Mouse (Mus musculus) CD4-positive helper T cell, adult 2 months (primary cell): ENCODE measurements around the gene Map3k5.

Source experiments
- DNase-seq: peaks from one replicate; pipeline ENCODE4 v3.0.0-alpha.2; 2012; ENCODE audit warnings: low read depth, missing footprints, low spot score

Gene Map3k5

GRCm38 (mm10) chr10:20157021-20157726, 222.9 kb downstream of the Map3k5 start:
- DNase-seq = no peak

GRCm38 (mm10) chr10:20158756-20159155, 224.5 kb downstream of the Map3k5 start:
- DNase-seq = no peak

- no peak for DNase-seq
These were observed 225.0 kb downstream of the Map3k5 start for GRCm38 (mm10) chr10:20159308-20159707.

GRCm38 (mm10) chr10:20160914-20161313, 226.6 kb downstream of the Map3k5 start:
- no peak for DNase-seq

GRCm38 (mm10) chr10:20164810-20165209, 230.5 kb downstream of the Map3k5 start:
- no peak for DNase-seq

- no peak for DNase-seq
These were observed 232.5 kb downstream of the Map3k5 start for GRCm38 (mm10) chr10:20166797-20167196.

GRCm38 (mm10) chr10:20167467-20167866, 233.2 kb downstream of the Map3k5 start:
- no peak for DNase-seq

GRCm38 (mm10) chr10:20169182-20169674, 235.0 kb downstream of the Map3k5 start:
- no peak for DNase-seq

GRCm38 (mm10) chr10:20169927-20170604, 235.8 kb downstream of the Map3k5 start:
- no peak for DNase-seq

- no peak for DNase-seq
These were observed 236.4 kb downstream of the Map3k5 start for GRCm38 (mm10) chr10:20170605-20171088.

- DNase-seq = no peak
These were observed 236.9 kb downstream of the Map3k5 start for GRCm38 (mm10) chr10:20171209-20171608.

GRCm38 (mm10) chr10:20171756-20172155, 237.5 kb downstream of the Map3k5 start:
- no peak for DNase-seq

- DNase-seq = no peak
These were observed 239.5 kb downstream of the Map3k5 start for GRCm38 (mm10) chr10:20173733-20174132.

GRCm38 (mm10) chr10:20176054-20176453, 241.8 kb downstream of the Map3k5 start:
- DNase-seq = no peak

- DNase-seq = no peak
These were observed 244.7 kb downstream of the Map3k5 start for GRCm38 (mm10) chr10:20178807-20179605.

- DNase-seq = no peak
These were observed 246.9 kb downstream of the Map3k5 start for GRCm38 (mm10) chr10:20181198-20181597.

- DNase-seq = no peak
These were observed 247.6 kb downstream of the Map3k5 start for GRCm38 (mm10) chr10:20181680-20182399.

- DNase-seq = no peak
These were observed 250.1 kb downstream of the Map3k5 start for GRCm38 (mm10) chr10:20184326-20184725.

GRCm38 (mm10) chr10:20185264-20185663, 251.0 kb downstream of the Map3k5 start:
- DNase-seq = no peak

- DNase-seq = no peak
These were observed 251.5 kb downstream of the Map3k5 start for GRCm38 (mm10) chr10:20185806-20186205.

GRCm38 (mm10) chr10:20186800-20187273, 252.6 kb downstream of the Map3k5 start:
- DNase-seq = no peak
